Mouse (Mus musculus) lung, embryonic 14.5 days (tissue): ENCODE measurements around the gene Tsen54. TPM values are rescaled to one million over a fixed set of nuclear protein-coding genes. Genes with fewer than 3 reads are reported as not detected.
A peak's percentile ranks its signal among the peaks of the same experiment; 100 is the strongest.

ENCODE experiments used
- ATAC-seq: fragments of 200-750 bp; cut with Nextera tagmentation; 2 replicates; pipeline ENCODE4 v1.8.0; 2017; ENCODE audit warnings: mild to moderate bottlenecking, moderate TSS enrichment, moderate library complexity; ENCODE audit not compliant: insufficient read depth
- DNase-seq: peaks from one replicate; pipeline ENCODE4 v3.0.0-alpha.2; 2015
- H3K27ac ChIP-seq: fragments of 300-500 bp; sonication (generic); 2 replicates; pipeline ENCODE4 v1.5.1; 2014; ENCODE audit warnings: low read depth, mild to moderate bottlenecking, moderate library complexity
- H3K27me3 ChIP-seq: fragments of 300-500 bp; sonication (generic); 2 replicates; pipeline ENCODE4 v1.6.1; 2014; ENCODE audit warnings: low read length, control low read depth; ENCODE audit not compliant: insufficient read depth
- H3K36me3 ChIP-seq: fragments of 300-500 bp; sonication (generic); 2 replicates; pipeline ENCODE4 v1.6.1; 2014; ENCODE audit warnings: control low read depth; ENCODE audit not compliant: insufficient read depth
- H3K4me1 ChIP-seq: fragments of 300-500 bp; sonication (generic); 2 replicates; pipeline ENCODE4 v1.6.1; 2014; ENCODE audit warnings: antibody characterized with exemption, control low read depth; ENCODE audit not compliant: insufficient read depth
- H3K4me2 ChIP-seq: fragments of 300-500 bp; sonication (generic); 2 replicates; pipeline ENCODE4 v1.6.1; 2014; ENCODE audit warnings: mild to moderate bottlenecking
- H3K4me3 ChIP-seq: fragments of 300-500 bp; sonication (generic); 2 replicates; pipeline ENCODE4 v1.5.1; 2014; ENCODE audit warnings: low read depth, low read length
- H3K9ac ChIP-seq: fragments of 300-500 bp; sonication (generic); 2 replicates; pipeline ENCODE4 v1.6.1; 2014
- H3K9me3 ChIP-seq: fragments of 300-500 bp; sonication (generic); 2 replicates; pipeline ENCODE4 v1.6.1; 2016; ENCODE audit warnings: low read depth, low read length, control low read depth
- CTCF ChIP-seq: IDR thresholded peaks from 2 replicates; pipeline ENCODE4 v1.5.1; 2016; ENCODE audit warnings: antibody characterized with exemption, low read depth
- WGBS: fragments of 180-500 bp; shearing (Covaris S2); extraction: QIAGEN DNeasy Blood & Tissue Kit; methylation state at CpG from one replicate; pipeline ENCODE4 v1.1.7; 2014; 5-methylcytosine and 5-hydroxymethylcytosine counted together
- polyA plus RNA-seq: library from polyadenylated mRNA; unstranded; fragments of >200 nt; fragmentation: Nextera tagmentation; extraction: Ambion mirVana; gene quantifications from 2 replicates; pipeline ENCODE4 v1.2.1, GENCODE M21; 2014

Tsen54 gene
- polyA plus RNA-seq, 1 experiment from 2014 or later, result 35.0 TPM

- Histone ChIP-seq H3K4me1 (no peaks in the 10 kb centered on the region), H3K27me3 (no peaks in the 10 kb centered on the region), H3K4me2 (no peak overlapping the region), H3K4me3 (no peak overlapping the region), H3K9ac (no peak overlapping the region), H3K36me3 (peaks cover 89% of the 10 kb centered on the region), H3K27ac (no peak overlapping the region), H3K9me3 (no peaks in the 10 kb centered on the region)
- 89% methylated on average over 24 of the region's 24 CpGs for WGBS
- DNase-seq, result no peak
- ATAC-seq, result no peak
- TF ChIP-seq CTCF, result no peak; the same call in 1 of the 2 replicates
These were observed 11.3 kb upstream of the Tsen54 start for GRCm38 (mm10) chr11:115803072-115803709.

- no peak for TF ChIP-seq CTCF
- WGBS, result 94% methylated on average over 7 of the region's 7 CpGs
- H3K27me3 ChIP-seq, result no peaks in the 10 kb centered on the region
- ATAC-seq, result no peak; the same call in 1 of the 2 replicates
- H3K9ac ChIP-seq, result no peak overlapping the region
- DNase-seq, result no peak
- H3K9me3 ChIP-seq, result no peaks in the 10 kb centered on the region
- no peak overlapping the region for H3K27ac ChIP-seq
- H3K4me1 ChIP-seq, result peaks cover 15% of the 10 kb centered on the region
- no peak overlapping the region for H3K4me2 ChIP-seq
- H3K36me3 ChIP-seq, result peaks cover 70% of the 10 kb centered on the region
- H3K4me3 ChIP-seq, result no peak overlapping the region
These were observed 9.5 kb upstream of the Tsen54 start for GRCm38 (mm10) chr11:115805005-115805404.

GRCm38 (mm10) chr11:115806154-115806553 is 8.4 kb upstream of the Tsen54 start:
- Histone ChIP-seq H3K4me2 (no peak overlapping the region), H3K4me1 (peaks cover 25% of the 10 kb centered on the region), H3K36me3 (peaks cover 65% of the 10 kb centered on the region), H3K4me3 (no peak overlapping the region), H3K9ac (no peak overlapping the region), H3K27me3 (no peaks in the 10 kb centered on the region), H3K27ac (no peak overlapping the region), H3K9me3 (no peaks in the 10 kb centered on the region)
- no peak for TF ChIP-seq CTCF
- ATAC-seq (no peak), DNase-seq (no peak)
- WGBS, result 90% methylated on average over 10 of the region's 10 CpGs

GRCm38 (mm10) chr11:115807306-115807705 is 7.2 kb upstream of the Tsen54 start:
- Histone ChIP-seq H3K36me3 (peaks cover 62% of the 10 kb centered on the region), H3K4me1 (peaks cover 35% of the 10 kb centered on the region), H3K4me3 (no peak overlapping the region)

GRCm38 (mm10) chr11:115807971-115808370 is 6.6 kb upstream of the Tsen54 start:
- no peak overlapping the region for H3K4me3 ChIP-seq
- no peak overlapping the region; the same call in 1 of the 2 replicates for H3K9ac ChIP-seq
- peak overlapping the region; percentile 0; the same call in 1 of the 2 replicates for H3K4me2 ChIP-seq
- H3K27me3 ChIP-seq, result no peaks in the 10 kb centered on the region
- TF ChIP-seq CTCF, result no peak
- H3K4me1 ChIP-seq, result peaks cover 38% of the 10 kb centered on the region
- H3K36me3 ChIP-seq, result peaks cover 55% of the 10 kb centered on the region
- no peaks in the 10 kb centered on the region for H3K9me3 ChIP-seq
- WGBS, result 61% methylated on average over 11 of the region's 11 CpGs
- DNase-seq, result no peak
- H3K27ac ChIP-seq, result peak overlapping the region; percentile 76
- no peak for ATAC-seq

More at GRCm38 (mm10) chr11:115807306-115807705, 7.2 kb upstream of the Tsen54 start:
- no peaks in the 10 kb centered on the region for H3K9me3 ChIP-seq
- no peak for TF ChIP-seq CTCF
- no peak overlapping the region for H3K4me2 ChIP-seq
- H3K27me3 ChIP-seq, result no peaks in the 10 kb centered on the region
- H3K27ac ChIP-seq, result no peak overlapping the region
- WGBS, result 78% methylated on average over 6 of the region's 6 CpGs
- DNase-seq (no peak), ATAC-seq (no peak)
- H3K9ac ChIP-seq, result no peak overlapping the region

- no peak for TF ChIP-seq CTCF
- peak overlapping the region; percentile 95 for H3K4me2 ChIP-seq
- WGBS, result 19% methylated on average over 10 of the region's 10 CpGs
- peak; percentile 78 for DNase-seq
- ATAC-seq, result peak; percentile 12; the same call in 1 of the 2 replicates
- no peaks in the 10 kb centered on the region for H3K9me3 ChIP-seq
- H3K4me3 ChIP-seq, result peak overlapping the region; percentile 3
- H3K4me1 ChIP-seq, result peaks cover 38% of the 10 kb centered on the region
- no peaks in the 10 kb centered on the region for H3K27me3 ChIP-seq
- peak overlapping the region; percentile 76 for H3K27ac ChIP-seq
- peak overlapping the region; percentile 39 for H3K9ac ChIP-seq
- H3K36me3 ChIP-seq, result peaks cover 47% of the 10 kb centered on the region
These were observed 5.7 kb upstream of the Tsen54 start for GRCm38 (mm10) chr11:115808696-115809310.

- TF ChIP-seq CTCF, result no peak
- Histone ChIP-seq H3K4me1 (peaks cover 38% of the 10 kb centered on the region), H3K36me3 (peaks cover 42% of the 10 kb centered on the region), H3K9me3 (no peaks in the 10 kb centered on the region), H3K27me3 (no peaks in the 10 kb centered on the region), H3K4me3 (peak overlapping the region; percentile 3), H3K4me2 (peak overlapping the region; percentile 95), H3K9ac (peak overlapping the region; percentile 39; the same call in 1 of the 2 replicates), H3K27ac (peak overlapping the region; percentile 76)
- DNase-seq (peak; percentile 68), ATAC-seq (peak; percentile 5; the same call in 1 of the 2 replicates)
- 53% methylated on average over 8 of the region's 8 CpGs for WGBS
These were observed 5.2 kb upstream of the Tsen54 start for GRCm38 (mm10) chr11:115809311-115809781.
